Mouse (Mus musculus) cerebellum, postnatal 25 days (tissue): Measurements from ENCODE around the gene Tex13b.
"Not testable (repeated sequence)": the region's sequence is repeated elsewhere in the genome, so short reads cannot be mapped to it uniquely, and the experiment has no call there.

Source experiments
- DNase-seq, 2 experiments: peaks; one replicate each; pipeline ENCODE4 v3.0.0; 2021; ENCODE audit warnings: mixed read lengths in 2 of 2

The Tex13b gene

DNA sequence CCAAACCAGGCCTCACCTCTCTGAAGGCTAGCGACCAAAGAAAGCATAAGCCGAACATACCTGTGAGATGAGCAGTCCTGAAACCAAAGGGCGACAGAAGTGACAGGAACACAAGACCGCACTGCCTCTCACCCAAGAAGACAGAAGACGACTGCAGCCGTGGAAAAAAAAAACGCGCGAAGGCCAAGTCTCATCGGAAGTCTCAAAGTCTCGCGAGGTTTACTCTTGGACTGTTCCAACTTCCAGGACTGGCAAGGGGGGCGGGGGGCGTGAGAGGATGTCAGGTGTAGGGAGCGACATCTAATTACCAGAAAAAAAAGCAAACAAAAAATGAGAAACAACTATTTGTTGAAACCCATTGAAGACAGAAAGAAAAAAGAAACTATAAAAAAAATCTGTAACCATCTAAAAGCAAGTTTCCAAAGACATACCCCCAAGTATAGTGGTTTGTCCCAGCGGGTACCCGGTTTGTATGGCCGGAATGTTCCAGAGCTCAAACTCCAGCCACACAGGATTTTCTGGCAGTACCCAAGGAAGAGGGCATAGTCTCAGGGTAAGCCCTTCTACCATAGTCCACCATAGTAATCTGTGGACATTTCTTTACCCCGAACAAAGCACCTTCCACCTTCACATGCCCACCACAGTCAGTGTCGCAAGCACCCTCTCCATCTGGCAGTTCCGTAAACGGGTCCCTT, at the start of gene Tex13b:
Gene Tex13b (minus strand): TSS at position 122 of the 695 bp plus-strand sequence.
- DNase-seq, result no peak

GRCm38 (mm10) chrX:140862760-140863159, 49.5 kb upstream of the Tex13b start:
- DNase-seq, result no peak

GRCm38 (mm10) chrX:140857445-140857844, 44.2 kb upstream of the Tex13b start:
- DNase-seq, result no peak

- not testable (repeated sequence) for DNase-seq
Observed at GRCm38 (mm10) chrX:140857040-140857439, 43.8 kb upstream of the Tex13b start.

DNA sequence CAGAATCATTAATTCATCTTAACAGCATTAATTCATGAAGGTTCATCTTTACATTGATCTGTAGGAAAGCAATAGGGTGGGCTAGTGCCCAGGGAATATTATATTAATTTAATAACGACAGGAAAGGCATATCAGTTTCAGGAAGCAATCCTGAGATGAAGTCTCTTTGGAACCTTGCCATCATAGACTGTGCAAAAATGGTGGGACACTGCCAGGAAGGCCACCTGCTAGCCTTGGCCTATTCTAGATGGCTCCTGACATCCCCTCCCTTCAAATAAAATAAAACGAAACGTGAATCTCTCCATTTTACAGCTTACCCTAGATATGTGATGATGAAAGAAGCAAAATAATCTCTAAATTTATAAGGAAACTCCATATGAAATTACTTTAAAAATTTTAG, 41.3 kb upstream of the Tex13b start:
- no peak for DNase-seq

DNA sequence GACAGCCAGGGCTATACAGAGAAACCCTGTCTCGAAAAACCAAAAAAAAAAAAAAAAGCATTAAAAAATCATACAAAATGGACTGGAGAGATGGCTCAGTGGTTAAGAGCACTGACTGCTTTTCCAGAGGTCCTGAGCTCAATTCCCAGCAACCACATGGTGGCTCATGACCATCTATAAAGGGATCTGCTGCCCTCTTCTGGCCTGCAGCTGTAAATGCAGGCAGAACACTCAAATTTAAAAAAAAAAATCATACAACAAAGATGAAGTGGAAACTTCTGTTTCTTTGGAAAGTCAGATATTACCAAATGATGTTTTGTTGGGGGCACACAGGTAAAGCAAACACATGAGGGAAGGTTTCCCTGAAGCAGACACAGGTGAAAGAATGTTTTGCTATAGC, 32.2 kb upstream of the Tex13b start:
- DNase-seq, result not testable (repeated sequence)

GRCm38 (mm10) chrX:140839887-140840286, 26.7 kb upstream of the Tex13b start:
- no peak for DNase-seq

DNA sequence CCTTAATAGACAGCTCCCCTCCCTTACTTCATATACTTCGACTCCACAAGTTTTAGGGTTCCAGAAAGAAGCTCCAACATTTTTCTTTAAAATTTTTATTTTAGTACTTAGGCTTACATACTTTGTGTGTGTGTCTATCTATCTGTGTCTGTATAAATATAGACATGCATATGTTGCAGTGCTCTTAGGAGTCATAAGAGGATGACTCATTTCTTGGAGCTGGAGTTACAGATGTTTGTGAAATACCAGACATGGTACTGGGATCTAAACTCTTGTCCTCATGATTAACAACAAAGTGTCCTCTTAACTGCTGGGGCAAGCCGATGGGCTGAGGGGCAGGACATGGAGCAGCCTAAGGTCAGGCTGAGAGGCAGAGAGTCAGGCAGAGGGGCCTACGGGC, 24.8 kb upstream of the Tex13b start:
- DNase-seq, result no peak

GRCm38 (mm10) chrX:140831706-140832105, 18.5 kb upstream of the Tex13b start:
- DNase-seq, result no peak

- DNase-seq, result no peak
Observed at GRCm38 (mm10) chrX:140822295-140822694, 9.1 kb upstream of the Tex13b start.

- DNase-seq, result no peak
Observed at GRCm38 (mm10) chrX:140805340-140805739, 7.9 kb downstream of the Tex13b start.

DNA sequence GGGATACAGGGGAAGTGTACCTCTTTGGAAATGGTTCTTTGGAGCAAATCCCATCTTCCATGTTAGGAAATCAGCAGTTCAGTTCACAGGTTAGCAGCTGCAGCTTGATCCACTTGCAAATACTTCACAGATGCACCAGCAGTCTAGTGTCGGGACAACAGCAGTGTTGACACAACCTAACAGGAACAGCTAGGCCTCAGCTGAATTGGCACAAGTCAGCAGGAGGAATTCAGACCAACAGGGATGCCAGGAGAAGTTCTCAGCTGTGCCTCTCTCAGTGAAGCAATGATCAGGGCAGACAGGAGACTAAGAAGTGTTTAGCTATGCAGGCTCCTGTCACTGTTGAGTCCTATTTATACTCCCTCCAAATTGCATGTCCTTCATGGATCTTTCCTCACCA, 43.4 kb downstream of the Tex13b start:
- DNase-seq, result no peak
